Mouse (Mus musculus) neural tube, embryonic 10.5 days (tissue): ENCODE results near the gene Cdk4.
A peak's percentile ranks its signal among the peaks of the same experiment; 100 is the strongest.

Experiments used
- DNase-seq: peaks from one replicate; pipeline ENCODE4 v3.0.0-alpha.2; 2017; ENCODE audit warnings: low spot score; ENCODE audit errors: extremely low spot score

Cdk4 gene

GRCm38 (mm10) chr10:127073981-127074380 lies 10.6 kb downstream of the Cdk4 start:
- DNase-seq = no peak

- no peak for DNase-seq
Observed at GRCm38 (mm10) chr10:127075080-127075479, 11.7 kb downstream of the Cdk4 start, which contains the start of gene Agap2. Gene Agap2 (plus strand): TSS chr10:127075284.

- no peak for DNase-seq
Observed at GRCm38 (mm10) chr10:127075651-127076050, 12.3 kb downstream of the Cdk4 start.

GRCm38 (mm10) chr10:127076082-127076481 lies 12.7 kb downstream of the Cdk4 start:
- DNase-seq = no peak

- DNase-seq = no peak
Observed at GRCm38 (mm10) chr10:127077515-127077914, 14.2 kb downstream of the Cdk4 start.

- no peak for DNase-seq
Observed at GRCm38 (mm10) chr10:127078001-127078676, 14.8 kb downstream of the Cdk4 start.

GRCm38 (mm10) chr10:127078677-127079575 lies 15.6 kb downstream of the Cdk4 start:
- peak; percentile 74 for DNase-seq

GRCm38 (mm10) chr10:127079665-127080391 lies 16.5 kb downstream of the Cdk4 start:
- peak; percentile 48 for DNase-seq

- peak; percentile 44 for DNase-seq
Observed at GRCm38 (mm10) chr10:127080901-127081780, 17.8 kb downstream of the Cdk4 start.

- peak; percentile 56 for DNase-seq
Observed at GRCm38 (mm10) chr10:127081996-127082620, 18.8 kb downstream of the Cdk4 start.

GRCm38 (mm10) chr10:127083292-127083914 lies 20.1 kb downstream of the Cdk4 start:
- DNase-seq = no peak

- DNase-seq = no peak
Observed at GRCm38 (mm10) chr10:127083915-127084306, 20.6 kb downstream of the Cdk4 start.

- DNase-seq = no peak
Observed at GRCm38 (mm10) chr10:127085052-127085451, 21.7 kb downstream of the Cdk4 start.

GRCm38 (mm10) chr10:127085633-127086032 lies 22.3 kb downstream of the Cdk4 start:
- DNase-seq = no peak

GRCm38 (mm10) chr10:127090560-127091411 lies 27.5 kb downstream of the Cdk4 start:
- DNase-seq = peak; percentile 35

GRCm38 (mm10) chr10:127091507-127092396 lies 28.4 kb downstream of the Cdk4 start:
- DNase-seq = no peak

GRCm38 (mm10) chr10:127092742-127093141 lies 29.4 kb downstream of the Cdk4 start:
- DNase-seq = no peak

- no peak for DNase-seq
Observed at GRCm38 (mm10) chr10:127094382-127094802, 31.1 kb downstream of the Cdk4 start.
